Mouse (Mus musculus) G1E-ER4 (cell line): ENCODE measurements around the gene Zbtb20. TPM values are rescaled to one million over a fixed set of nuclear protein-coding genes. Genes with fewer than 3 reads are reported as not detected.

Source experiments
- GATA1 ChIP-seq: IDR thresholded peaks from one replicate; pipeline ENCODE4 v1.8.0; 2012; ENCODE audit warnings: low read length, inconsistent platforms
- polyA plus RNA-seq: library from polyadenylated mRNA; stranded (reverse); fragments of >175 nt; gene quantifications from 2 replicates; pipeline ENCODE4 v1.2.3, GENCODE M21; 2012

Gene Zbtb20
- polyA plus RNA-seq, 1 experiment = 0.58 TPM

GRCm38 (mm10) chr16:43672697-43673096, 797.0 kb downstream of the Zbtb20 start:
- no peak for TF ChIP-seq GATA1

GRCm38 (mm10) chr16:43674400-43674799, 798.7 kb downstream of the Zbtb20 start:
- TF ChIP-seq GATA1 = no peak

- no peak for TF ChIP-seq GATA1
Measured at GRCm38 (mm10) chr16:43687968-43688367, 812.3 kb downstream of the Zbtb20 start.

GRCm38 (mm10) chr16:43690211-43690690, 814.6 kb downstream of the Zbtb20 start:
- no peak for TF ChIP-seq GATA1

DNA sequence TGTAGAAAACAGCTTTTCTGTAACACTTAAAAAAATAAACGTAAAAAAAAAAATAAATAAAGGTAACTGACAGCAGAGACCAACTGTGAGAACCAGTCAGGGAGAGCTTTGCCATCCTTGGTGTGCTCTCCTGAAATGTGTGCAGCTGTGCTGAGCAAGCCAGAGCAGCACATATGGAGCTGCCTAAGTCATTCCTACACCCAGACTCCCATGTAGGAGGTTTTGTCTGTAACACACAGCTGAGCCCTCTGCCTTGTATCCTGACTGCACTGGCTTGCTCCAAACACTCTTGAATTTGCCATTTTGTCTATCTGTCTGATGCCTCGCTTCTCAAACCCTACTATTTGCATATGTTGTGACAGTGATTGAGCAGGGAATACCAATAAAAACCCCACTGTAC, 815.2 kb downstream of the Zbtb20 start:
- no peak for TF ChIP-seq GATA1

DNA sequence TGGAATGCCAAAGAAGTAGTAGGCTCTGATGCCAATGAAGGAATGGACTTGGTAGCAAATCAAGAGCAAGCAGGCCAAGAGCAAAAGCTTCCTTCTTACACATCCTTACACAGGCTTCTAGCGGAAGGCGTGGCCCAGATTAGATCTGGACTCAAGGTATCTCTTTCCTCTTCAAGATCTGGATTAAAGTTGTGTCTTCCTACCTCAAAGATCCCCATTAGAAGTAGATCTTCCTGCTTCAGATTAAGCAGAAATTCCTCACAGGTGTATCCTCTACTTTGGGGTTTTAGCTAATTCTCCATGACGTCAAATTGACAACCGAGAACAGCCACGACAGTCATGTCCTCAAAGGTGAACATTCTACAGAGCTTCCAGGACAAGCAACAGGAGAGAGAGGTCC, 816.1 kb downstream of the Zbtb20 start:
- no peak for TF ChIP-seq GATA1
